Mouse (Mus musculus) MEL (cell line): ENCODE results near the gene Epha4.

ENCODE experiments used
- CTCF ChIP-seq, 3 experiments: IDR thresholded peaks in 2 of 3; conservative IDR thresholded peaks in 1 of 3; 2 replicates each; pipeline ENCODE4 v1.5.1; 2011 to 2012; ENCODE audit warnings: low read length in 3 of 3, low read depth in 2 of 3, mild to moderate bottlenecking in 2 of 3, improper control_type of control experiment in 1 of 3, inconsistent platforms in 1 of 3, mixed read lengths in 1 of 3, moderate library complexity in 1 of 3; ENCODE audit not compliant: control insufficient read depth in 1 of 3, insufficient read depth in 1 of 3, poor library complexity in 1 of 3, severe bottlenecking in 1 of 3
- E2F4 ChIP-seq: IDR thresholded peaks from 2 replicates; pipeline ENCODE4 v1.6.1; 2011; ENCODE audit warnings: low read depth, low read length, improper control_type of control experiment, borderline replicate concordance
- ELF1 ChIP-seq: IDR thresholded peaks from 2 replicates; pipeline ENCODE4 v1.6.1; 2014; ENCODE audit warnings: low read depth, mild to moderate bottlenecking, inconsistent platforms, low read length, improper control_type of control experiment, moderate library complexity
- EP300 ChIP-seq, 2 experiments: IDR thresholded peaks; 2 replicates each; pipeline ENCODE4 v1.6.1; 2011; ENCODE audit warnings: improper control_type of control experiment in 2 of 2, low read length in 2 of 2, low read depth in 1 of 2, mild to moderate bottlenecking in 1 of 2
- GATA1 ChIP-seq: IDR thresholded peaks from 2 replicates; pipeline ENCODE4 v1.6.1; 2011; ENCODE audit warnings: low read depth, low read length, improper control_type of control experiment
- NRF1 ChIP-seq: IDR thresholded peaks from 2 replicates; pipeline ENCODE4 v1.6.1; 2014; ENCODE audit warnings: low read depth, mild to moderate bottlenecking, inconsistent platforms, low read length, improper control_type of control experiment, moderate library complexity; ENCODE audit not compliant: poor library complexity, insufficient read depth, severe bottlenecking
- POLR2A ChIP-seq, 2 experiments: IDR thresholded peaks; 2 replicates each; pipeline ENCODE4 v1.6.1; 2011 to 2012; ENCODE audit warnings: low read length in 2 of 2, mild to moderate bottlenecking in 2 of 2, control low read depth in 1 of 2, improper control_type of control experiment in 1 of 2, low read depth in 1 of 2, moderate library complexity in 1 of 2; ENCODE audit not compliant: control insufficient read depth in 1 of 2, insufficient read depth in 1 of 2, poor library complexity in 1 of 2
- POLR2AphosphoS2 ChIP-seq: IDR thresholded peaks from 2 replicates; pipeline ENCODE4 v1.6.1; 2011; ENCODE audit warnings: low read length, improper control_type of control experiment
- RAD21 ChIP-seq: IDR thresholded peaks from 2 replicates; pipeline ENCODE4 v1.6.1; 2011; ENCODE audit warnings: mild to moderate bottlenecking, low read depth, low read length, improper control_type of control experiment
- TAL1 ChIP-seq: IDR thresholded peaks from 2 replicates; pipeline ENCODE4 v1.6.1; 2012; ENCODE audit warnings: mild to moderate bottlenecking, inconsistent platforms, low read length, moderate library complexity, mixed read lengths

DNA sequence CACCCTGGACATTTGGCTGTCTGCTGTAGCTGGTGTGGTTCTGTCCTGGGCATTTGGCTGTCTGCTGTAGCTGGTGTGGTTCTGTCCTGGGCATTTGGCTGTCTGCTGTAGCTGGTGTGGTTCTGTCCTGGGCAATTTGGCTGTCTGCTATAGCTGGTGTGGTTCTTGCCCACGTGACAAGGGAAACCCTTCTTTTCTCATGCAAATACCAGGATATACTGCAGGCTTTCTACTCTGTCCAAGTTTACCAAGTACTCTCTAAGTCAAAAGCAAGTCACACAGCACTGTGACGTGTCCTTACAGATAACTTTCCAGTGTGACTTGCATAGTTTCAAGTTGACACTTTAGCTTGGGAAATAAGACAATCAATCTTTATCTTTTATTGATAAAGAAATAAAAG, 10.1 kb downstream of the Epha4 start:
- TF ChIP-seq EP300 (IDR thresholded peaks at IDR 0.05; ENCODE audit: low read depth in 1 of 2, low read length in 2 of 2) (no peak), TAL1 (no peak), NRF1 (no peak), GATA1 (no peak), E2F4 (no peak), RAD21 (no peak), CTCF (IDR thresholded peaks at IDR 0.05 in 2 of 3, conservative IDR thresholded peaks at IDR 0.05 in 1 of 3; ENCODE audit: control insufficient read depth in 1 of 3, insufficient read depth in 1 of 3, low read depth in 2 of 3, low read length in 3 of 3, poor library complexity in 1 of 3, severe bottlenecking in 1 of 3) (no peak), POLR2AphosphoS2 (no peak), ELF1 (no peak), POLR2A (IDR thresholded peaks at IDR 0.05; ENCODE audit: control insufficient read depth in 1 of 2, insufficient read depth in 1 of 2, low read depth in 1 of 2, low read length in 2 of 2, poor library complexity in 1 of 2) (no peak)
